Comparison of ENCODE assay signal across 1 mouse cellular context in genomic region chr5:137510573-137511390, GRCm38 (mm10).
A peak's percentile ranks its signal among the peaks of the same experiment; 100 is the strongest.
TF ChIP-seq lines count a peak whose summit lies in the region.

No protein-coding gene starts in this region.

TF ChIP-seq in CH12.LX, 34 proteins besides CTCF, POLR2A, EP300 and RAD21:
- TF ChIP-seq MXI1 (IDR thresholded peaks at IDR 0.05; ENCODE audit: low read depth, low read length) (peak; percentile 19; the same call in 1 of the 2 replicates), MAX (IDR thresholded peaks at IDR 0.05; ENCODE audit: low read length) (no peak)
TF ChIP-seq in CH12.LX: peak in this region for 1.
